In the genomic region with DNA sequence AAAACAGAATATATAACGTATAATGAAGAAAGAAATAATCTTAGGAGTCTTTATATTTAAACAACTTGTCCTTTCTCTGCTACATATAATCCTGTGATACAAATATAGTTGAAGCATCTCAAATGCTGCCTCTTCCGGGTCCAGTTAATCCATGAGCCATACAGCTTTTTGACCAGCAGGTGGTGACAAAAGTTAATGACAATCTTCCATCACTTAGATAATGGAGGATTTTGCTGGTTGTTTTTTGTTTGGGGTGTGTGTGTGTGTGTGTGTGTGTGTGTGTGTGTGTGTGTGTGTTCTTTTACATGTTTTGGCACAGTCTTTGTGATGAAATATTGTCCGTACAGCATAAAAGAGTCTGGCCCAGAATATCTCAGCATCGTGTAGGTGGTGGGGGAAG, we compare ENCODE assay signal across 8 mouse cellular contexts. TPM values are rescaled to one million over a fixed set of nuclear protein-coding genes. Genes with fewer than 3 reads are reported as not detected.
DNase-seq lines count a peak whose midpoint lies in the region; ATAC-seq and TF ChIP-seq lines count a peak whose summit lies in the region.

No protein-coding gene starts in this region.

- no peaks in the 10 kb centered on the region for H3K27me3 ChIP-seq in heart, embryonic 13.5 days (replicated peaks)
- no peaks in the 10 kb centered on the region for H3K27me3 ChIP-seq in kidney, embryonic 14.5 days (ENCODE audit: control insufficient read depth, insufficient read depth, low read length)
- no peaks in the 10 kb centered on the region for H3K27me3 ChIP-seq in liver, embryonic 15.5 days
- H3K27me3 ChIP-seq in neural tube, embryonic 14.5 days (ENCODE audit: control insufficient read depth, insufficient read depth, low read length), result no peaks in the 10 kb centered on the region

- H3K9ac ChIP-seq in ES-E14 (ENCODE audit: insufficient read depth, low read depth, low read length, poor library complexity, severe bottlenecking), result no peak overlapping the region
- peak overlapping the region; percentile 69 for H3K9ac ChIP-seq in heart, embryonic 13.5 days
- H3K9ac ChIP-seq in kidney, embryonic 14.5 days (ENCODE audit: low read depth, low read length), result no peak overlapping the region
- no peak overlapping the region for H3K9ac ChIP-seq in liver, embryonic 15.5 days
- no peak overlapping the region for H3K9ac ChIP-seq in neural tube, embryonic 14.5 days (replicated peaks; ENCODE audit: low read depth, low read length)

- no peaks in the 10 kb centered on the region; a peak in 1 of 4 replicates for H3K4me1 ChIP-seq in ES-E14 (ENCODE audit: control insufficient read depth in 2 of 2, insufficient read depth in 2 of 2, low read length in 2 of 2, poor library complexity in 1 of 2)
- H3K4me1 ChIP-seq in heart, embryonic 13.5 days, result peaks cover 43% of the 10 kb centered on the region
- H3K4me1 ChIP-seq in kidney, embryonic 14.5 days (ENCODE audit: control insufficient read depth, insufficient read depth, low read length), result peaks cover 12% of the 10 kb centered on the region
- peaks cover 24% of the 10 kb centered on the region for H3K4me1 ChIP-seq in liver, embryonic 15.5 days (replicated peaks)
- peaks cover 16% of the 10 kb centered on the region for H3K4me1 ChIP-seq in neural tube, embryonic 14.5 days (ENCODE audit: control insufficient read depth, insufficient read depth, low read length)

- H3K4me3 ChIP-seq in ES-E14 (ENCODE audit: insufficient read depth in 1 of 2, low read depth in 1 of 2, low read length in 2 of 2, poor library complexity in 1 of 2, severe bottlenecking in 1 of 2), result no peak overlapping the region
- H3K4me3 ChIP-seq in heart, embryonic 13.5 days, result peak overlapping the region; percentile 40
- peak overlapping the region; percentile 20; the same call in 1 of the 2 replicates for H3K4me3 ChIP-seq in kidney, embryonic 14.5 days (ENCODE audit: low read length)
- no peak overlapping the region for H3K4me3 ChIP-seq in liver, embryonic 15.5 days (replicated peaks)
- H3K4me3 ChIP-seq in neural tube, embryonic 14.5 days (ENCODE audit: low read depth, low read length), result no peak overlapping the region

- H3K9me3 ChIP-seq in ES-E14 (ENCODE audit: control insufficient read depth, insufficient read depth, low read depth, low read length), result no peaks in the 10 kb centered on the region
- H3K9me3 ChIP-seq in heart, embryonic 13.5 days, result no peaks in the 10 kb centered on the region
- no peaks in the 10 kb centered on the region for H3K9me3 ChIP-seq in kidney, embryonic 14.5 days (ENCODE audit: control insufficient read depth, low read length)
- no peaks in the 10 kb centered on the region for H3K9me3 ChIP-seq in liver, embryonic 15.5 days (replicated peaks)
- no peaks in the 10 kb centered on the region for H3K9me3 ChIP-seq in neural tube, embryonic 14.5 days (ENCODE audit: control insufficient read depth, low read length)

- no peak for ATAC-seq in heart, embryonic 13.5 days (ENCODE audit: extremely low read depth, insufficient number of reproducible peaks, low FRiP score, low TSS enrichment)
- 0 out of 2 replicates have a peak, but pooled peaks have one; percentile 14 for ATAC-seq in kidney, embryonic 14.5 days (ENCODE audit: low FRiP score, low TSS enrichment)
- ATAC-seq in liver, embryonic 15.5 days (ENCODE audit: insufficient read depth), result no peak
- ATAC-seq in neural tube, embryonic 14.5 days (ENCODE audit: low read depth), result no peak

- 12% methylated on average over 4 of the region's 4 CpGs for WGBS in heart, embryonic 13.5 days
- WGBS in kidney, embryonic 14.5 days, result 26% methylated on average over 4 of the region's 4 CpGs
- WGBS in liver, embryonic 15.5 days (ENCODE audit: insufficient replicate concordance), result 13% methylated on average over 4 of the region's 4 CpGs
- whole genome bisulfite sequencing in neural tube, embryonic 14.5 days, result 26% methylated on average over 4 of the region's 4 CpGs

- in situ Hi-C loops in ES-E14 (cut with MboI; ENCODE audit: low sequenced_read_pairs in 2 of 2, unreplicated experiment in 2 of 2), result no loop called here

- H3K36me3 ChIP-seq in ES-E14 (ENCODE audit: control insufficient read depth, insufficient read depth, low read length, poor library complexity, severe bottlenecking), result no peaks in the 10 kb centered on the region
- peaks cover 7% of the 10 kb centered on the region; the same call in 1 of the 2 replicates for H3K36me3 ChIP-seq in heart, embryonic 13.5 days
- H3K36me3 ChIP-seq in kidney, embryonic 14.5 days (ENCODE audit: control insufficient read depth, insufficient read depth, low read length), result peaks cover 4% of the 10 kb centered on the region; the same call in 1 of the 2 replicates
- H3K36me3 ChIP-seq in liver, embryonic 15.5 days (replicated peaks), result no peaks in the 10 kb centered on the region
- H3K36me3 ChIP-seq in neural tube, embryonic 14.5 days (ENCODE audit: control insufficient read depth, insufficient read depth, low read length), result no peaks in the 10 kb centered on the region

- H3K4me2 ChIP-seq in heart, embryonic 13.5 days, result peak overlapping the region; percentile 68
- peak overlapping the region; percentile 37 for H3K4me2 ChIP-seq in kidney, embryonic 14.5 days (replicated peaks; ENCODE audit: low read depth, low read length)
- H3K4me2 ChIP-seq in liver, embryonic 15.5 days, result peak overlapping the region; percentile 33
- peak overlapping the region; percentile 22; the same call in 1 of the 2 replicates for H3K4me2 ChIP-seq in neural tube, embryonic 14.5 days (ENCODE audit: low read depth, low read length)

- peak; percentile 54 to 61 for DNase-seq in B cell, adult 2 months
- DNase-seq in ES-E14 (ENCODE audit: low read depth, low spot score), result no peak
- DNase-seq in cerebellum, postnatal 36 days, result peak; percentile 26 to 64
- no peak for DNase-seq in urinary bladder, adult 18-20 months (ENCODE audit: low spot score in 2 of 2)

- no peak overlapping the region for H3K27ac ChIP-seq in ES-E14 (ENCODE audit: insufficient read depth, low read depth, low read length, poor library complexity, severe bottlenecking)
- peak overlapping the region; percentile 71 for H3K27ac ChIP-seq in heart, embryonic 13.5 days (replicated peaks)
- H3K27ac ChIP-seq in kidney, embryonic 14.5 days (ENCODE audit: low read depth, low read length), result no peak overlapping the region
- no peak overlapping the region for H3K27ac ChIP-seq in liver, embryonic 15.5 days (replicated peaks)
- H3K27ac ChIP-seq in neural tube, embryonic 14.5 days (ENCODE audit: low read depth, low read length), result no peak overlapping the region

TF ChIP-seq in ES-E14, 5 proteins besides CTCF, POLR2A, EP300 and RAD21:
- no peak for TF ChIP-seq ZNF384 (IDR thresholded peaks at IDR 0.05; ENCODE audit: low read depth, low read length)
- TF ChIP-seq ZC3H11A (IDR thresholded peaks at IDR 0.05; ENCODE audit: borderline replicate concordance, low read depth, low read length), result 0 out of 2 replicates have a peak, but pooled peaks have one; percentile 34
- no peak for TF ChIP-seq CHD2 (IDR thresholded peaks at IDR 0.05; ENCODE audit: low read depth, low read length)
- no peak for TF ChIP-seq HCFC1 (IDR thresholded peaks at IDR 0.05; ENCODE audit: borderline replicate concordance, insufficient read depth, low read length)
- TF ChIP-seq MAFK (IDR thresholded peaks at IDR 0.05; ENCODE audit: insufficient read depth, low read depth, low read length), result no peak

RNA-seq across cellular contexts. Expression of gene Asb15, which starts 2.2 kb away (rescaled TPM):
- total RNA-seq in ES-E14 (2012; rRNA removed), result not detected in 2 replicates
- 0.14 and 0.16 TPM in 2 replicates for polyA plus RNA-seq in heart, embryonic 13.5 days (2015; fragmentation: Nextera tagmentation; extraction: Ambion mirVana)
- polyA plus RNA-seq in kidney, embryonic 14.5 days (2014; fragmentation: Nextera tagmentation; extraction: Ambion mirVana), result 0.17 and 0.23 TPM in 2 replicates
- 0.02 TPM in 1 of 2 replicates, not detected in the other for polyA plus RNA-seq in liver, embryonic 15.5 days (2015; fragmentation: Nextera tagmentation; extraction: Ambion mirVana)
- polyA plus RNA-seq in neural tube, embryonic 14.5 days (2014; fragmentation: Nextera tagmentation; extraction: Ambion mirVana), result not detected in 2 replicates

RNA-seq across cellular contexts. Expression of gene Ndufa5, which starts 2.4 kb away (rescaled TPM):
- total RNA-seq in ES-E14 (2012; rRNA removed), result 157 and 182 TPM in 2 replicates
- 619 and 704 TPM in 2 replicates for polyA plus RNA-seq in heart, embryonic 13.5 days (2015; fragmentation: Nextera tagmentation; extraction: Ambion mirVana)
- polyA plus RNA-seq in kidney, embryonic 14.5 days (2014; fragmentation: Nextera tagmentation; extraction: Ambion mirVana), result 337 and 510 TPM in 2 replicates
- 148 and 181 TPM in 2 replicates for polyA plus RNA-seq in liver, embryonic 15.5 days (2015; fragmentation: Nextera tagmentation; extraction: Ambion mirVana)
- polyA plus RNA-seq in neural tube, embryonic 14.5 days (2014; fragmentation: Nextera tagmentation; extraction: Ambion mirVana), result 452 and 485 TPM in 2 replicates

RNA-seq across cellular contexts. Expression of gene Iqub, which starts 15.3 kb away (rescaled TPM):
- 0.36 and 0.37 TPM in 2 replicates for total RNA-seq in ES-E14 (2012; rRNA removed)
- polyA plus RNA-seq in heart, embryonic 13.5 days (2015; fragmentation: Nextera tagmentation; extraction: Ambion mirVana), result 0.27 and 0.31 TPM in 2 replicates
- polyA plus RNA-seq in kidney, embryonic 14.5 days (2014; fragmentation: Nextera tagmentation; extraction: Ambion mirVana), result 0.07 TPM in 1 of 2 replicates, not detected in the other
- polyA plus RNA-seq in liver, embryonic 15.5 days (2015; fragmentation: Nextera tagmentation; extraction: Ambion mirVana), result not detected in 2 replicates
- polyA plus RNA-seq in neural tube, embryonic 14.5 days (2014; fragmentation: Nextera tagmentation; extraction: Ambion mirVana), result 1.6 TPM in 2 replicates

Comparison
In these comparisons a context has a peak if more than half of its experiments do, and no peak if none do; other contexts are left out.
1. DNase-seq: peak in B cell, adult 2 months (2 of 2) and cerebellum, postnatal 36 days (2 of 2); none in ES-E14 (single experiment) and urinary bladder, adult 18-20 months (0 of 2).
2. H3K4me3 ChIP-seq: peak in heart, embryonic 13.5 days (single experiment) and kidney, embryonic 14.5 days (single experiment); none in ES-E14 (0 of 2), liver, embryonic 15.5 days (single experiment) and neural tube, embryonic 14.5 days (single experiment).
3. Peak in every context shown above with its lines, with median percentiles within 50 percentile points of each other: H3K4me2 ChIP-seq.